Mouse (Mus musculus) midbrain, embryonic 14.5 days (tissue): ENCODE data around the gene Duxf3. TPM values are rescaled to one million over a fixed set of nuclear protein-coding genes. Genes with fewer than 3 reads are reported as not detected.
A peak's percentile ranks its signal among the peaks of the same experiment; 100 is the strongest.
"Not testable (repeated sequence)": the region's sequence is repeated elsewhere in the genome, so short reads cannot be mapped to it uniquely, and the experiment has no call there.

Experiments used
- ATAC-seq: fragments of 200-750 bp; cut with Nextera tagmentation; 2 replicates; pipeline ENCODE4 v1.8.0; 2017; ENCODE audit warnings: moderate number of reproducible peaks, moderate library complexity; ENCODE audit not compliant: low FRiP score, low TSS enrichment
- DNase-seq: peaks from one replicate; pipeline ENCODE4 v3.0.0-alpha.2; 2015
- H3K27ac ChIP-seq: fragments of 300-500 bp; sonication (generic); replicated peaks from 2 replicates; pipeline ENCODE4 v1.5.1; 2014; ENCODE audit warnings: mild to moderate bottlenecking, low read depth, low read length, moderate library complexity
- H3K27me3 ChIP-seq: fragments of 300-500 bp; sonication (generic); 2 replicates; pipeline ENCODE4 v1.6.1; 2014; ENCODE audit warnings: low read length, control low read depth, mixed read lengths; ENCODE audit not compliant: control insufficient read depth, insufficient read depth
- H3K36me3 ChIP-seq: fragments of 300-500 bp; sonication (generic); 2 replicates; pipeline ENCODE4 v1.6.1; 2014; ENCODE audit warnings: low read length, control low read depth; ENCODE audit not compliant: control insufficient read depth, insufficient read depth
- H3K4me1 ChIP-seq: fragments of 300-500 bp; sonication (generic); 2 replicates; pipeline ENCODE4 v1.6.1; 2014; ENCODE audit warnings: mild to moderate bottlenecking, antibody characterized with exemption, low read length, control low read depth; ENCODE audit not compliant: control insufficient read depth, insufficient read depth
- H3K4me2 ChIP-seq: fragments of 300-500 bp; sonication (generic); 2 replicates; pipeline ENCODE4 v1.6.1; 2014; ENCODE audit warnings: mild to moderate bottlenecking, low read length, moderate library complexity
- H3K4me3 ChIP-seq: fragments of 300-500 bp; sonication (generic); replicated peaks from 2 replicates; pipeline ENCODE4 v1.5.1; 2014; ENCODE audit warnings: low read depth, low read length
- H3K9ac ChIP-seq: fragments of 300-500 bp; sonication (generic); replicated peaks from 2 replicates; pipeline ENCODE4 v1.6.1; 2014; ENCODE audit warnings: mild to moderate bottlenecking, low read length, moderate library complexity
- H3K9me3 ChIP-seq: fragments of 300-500 bp; sonication (generic); 2 replicates; pipeline ENCODE4 v1.6.1; 2016; ENCODE audit warnings: low read length, control low read depth, mixed read lengths; ENCODE audit not compliant: control insufficient read depth
- WGBS: fragments of 180-500 bp; shearing (Covaris S2); extraction: QIAGEN DNeasy Blood & Tissue Kit; methylation state at CpG from one replicate; pipeline ENCODE4 v1.1.7; 2014; 5-methylcytosine and 5-hydroxymethylcytosine counted together
- polyA plus RNA-seq: library from polyadenylated mRNA; unstranded; fragments of >200 nt; fragmentation: Nextera tagmentation; extraction: Ambion mirVana; gene quantifications from 2 replicates; pipeline ENCODE4 v1.2.1, GENCODE M21; 2014

Duxf3 gene
- polyA plus RNA-seq, 1 experiment from 2014 or later: not detected

DNA sequence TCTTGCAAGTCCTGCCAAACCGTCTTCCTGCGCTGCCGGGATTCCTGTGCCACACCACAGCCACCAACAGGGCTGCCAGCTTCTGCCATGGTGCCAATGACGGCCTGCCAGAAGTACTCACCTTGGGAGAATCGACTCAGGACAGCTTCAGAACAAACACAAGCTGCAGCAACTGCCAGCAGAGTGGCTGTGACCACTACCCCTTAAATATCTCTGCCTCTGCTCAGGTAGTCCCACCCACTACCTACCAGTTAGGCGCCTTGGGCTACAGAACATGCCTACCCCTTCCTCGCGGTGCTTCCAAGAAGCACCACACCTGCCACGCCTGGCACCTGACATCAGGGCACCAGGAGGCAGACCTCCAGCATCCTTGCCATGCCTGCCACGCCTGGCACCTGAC is 4.1 kb upstream of the Duxf3 start, which contains the start of gene Gm4981:
Gene Gm4981, minus strand, starts transcription at position 89 of the 400 bp plus-strand sequence.
- H3K36me3 ChIP-seq: no peaks in the 10 kb centered on the region
- H3K9ac ChIP-seq: no peak within 1 kb of the TSS
- 88% methylated on average over 10 of the region's 10 CpGs for WGBS
- peaks cover 13% of the 10 kb centered on the region for H3K9me3 ChIP-seq
- H3K4me1 ChIP-seq: no peaks in the 10 kb centered on the region
- H3K4me2 ChIP-seq: no peak within 1 kb of the TSS
- no peak within 1 kb of the TSS for H3K27ac ChIP-seq
- no peaks in the 10 kb centered on the region for H3K27me3 ChIP-seq
- no peak for ATAC-seq
- no peak for DNase-seq
- H3K4me3 ChIP-seq: no peak within 1 kb of the TSS

DNA sequence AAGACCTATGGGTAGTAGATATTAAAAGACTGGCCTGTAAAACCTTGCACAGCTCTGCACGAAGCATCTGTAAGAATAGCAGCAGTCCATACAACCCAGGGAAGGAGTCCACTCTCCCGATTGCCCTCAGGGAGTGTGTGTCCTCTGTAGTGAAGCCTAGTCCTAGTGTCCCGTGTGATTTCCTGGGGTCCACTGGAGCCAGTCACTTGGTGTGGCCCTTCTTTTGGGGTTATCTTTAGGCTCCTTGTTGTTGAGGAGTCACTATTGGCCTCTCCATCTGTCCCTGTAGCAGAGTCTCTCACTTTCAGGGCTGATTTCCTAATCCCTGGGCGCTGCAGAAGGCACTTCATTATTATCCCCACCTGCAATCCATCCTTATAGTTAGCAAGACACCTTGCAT is 2.5 kb upstream of the Duxf3 start:
- ATAC-seq: not testable (repeated sequence)

DNA sequence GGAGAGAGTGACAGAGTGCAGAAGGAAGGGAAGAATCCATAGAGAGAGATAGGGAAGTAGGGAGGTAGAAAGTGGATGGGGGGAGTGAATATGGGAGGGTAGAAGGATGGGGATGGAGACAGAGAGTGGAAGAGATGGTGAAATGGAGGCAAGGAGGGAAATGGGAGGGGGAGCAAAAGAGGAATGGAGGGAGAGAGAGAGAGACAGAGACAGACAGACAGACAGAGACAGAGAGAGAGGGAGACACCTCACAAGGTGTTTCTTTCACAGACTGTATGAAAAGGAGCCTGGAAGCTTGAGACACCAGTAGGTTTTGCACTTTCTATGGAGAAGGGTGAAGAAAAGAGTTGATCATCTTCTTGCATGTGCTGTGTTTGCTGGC is 1.3 kb upstream of the Duxf3 start:
- not testable (repeated sequence) for H3K4me2 ChIP-seq, H3K36me3 ChIP-seq, ATAC-seq, H3K4me3 ChIP-seq, H3K4me1 ChIP-seq, H3K9ac ChIP-seq, H3K27me3 ChIP-seq, DNase-seq, H3K27ac ChIP-seq
- H3K9me3 ChIP-seq: peaks cover 15% of the 10 kb centered on the region

More for the DNA sequence above, 2.5 kb upstream of the Duxf3 start:
- not testable (repeated sequence) for H3K27me3 ChIP-seq, H3K9ac ChIP-seq, H3K4me1 ChIP-seq, DNase-seq, H3K4me3 ChIP-seq, H3K4me2 ChIP-seq, H3K36me3 ChIP-seq, H3K27ac ChIP-seq
- H3K9me3 ChIP-seq: peaks cover 18% of the 10 kb centered on the region
- 87% methylated on average over 4 of the region's 4 CpGs for WGBS

DNA sequence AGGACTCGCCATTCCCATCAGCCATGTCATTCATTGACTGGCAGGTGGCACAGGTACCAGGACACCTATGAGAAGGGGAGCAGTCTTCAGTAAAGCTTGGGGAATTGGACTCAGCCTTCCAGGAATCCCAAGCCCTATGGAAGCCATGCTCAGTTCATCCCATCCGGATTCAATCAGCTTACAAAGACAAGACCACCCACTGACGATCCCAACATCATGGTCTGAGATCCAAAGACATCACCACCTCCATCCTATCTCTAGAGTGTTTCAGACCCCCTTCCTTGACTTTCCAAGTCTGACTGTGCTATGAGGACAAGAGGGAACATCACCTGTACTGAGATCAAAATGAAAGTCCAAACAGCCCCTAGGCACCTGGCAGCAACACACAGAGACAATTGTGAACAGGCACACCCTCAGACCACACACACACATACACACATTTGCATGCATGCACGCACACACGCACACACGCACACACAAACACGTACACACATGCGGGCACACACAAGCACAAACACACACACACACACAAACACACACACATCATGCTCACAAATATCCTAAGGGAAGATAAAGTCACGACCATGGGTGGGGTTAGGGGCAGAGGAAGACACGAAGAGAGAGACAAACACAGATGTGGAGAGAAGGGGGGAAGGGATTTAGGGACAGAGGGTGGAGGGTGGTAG is 722 bp upstream of the Duxf3 start:
- not testable (repeated sequence) for H3K4me2 ChIP-seq, H3K27me3 ChIP-seq, H3K4me3 ChIP-seq, H3K27ac ChIP-seq, H3K36me3 ChIP-seq, H3K4me1 ChIP-seq, H3K9ac ChIP-seq, DNase-seq
- peaks cover 15% of the 10 kb centered on the region for H3K9me3 ChIP-seq
- ATAC-seq: peak; percentile 58
- 78% methylated on average over 9 of the region's 10 CpGs for WGBS

DNA sequence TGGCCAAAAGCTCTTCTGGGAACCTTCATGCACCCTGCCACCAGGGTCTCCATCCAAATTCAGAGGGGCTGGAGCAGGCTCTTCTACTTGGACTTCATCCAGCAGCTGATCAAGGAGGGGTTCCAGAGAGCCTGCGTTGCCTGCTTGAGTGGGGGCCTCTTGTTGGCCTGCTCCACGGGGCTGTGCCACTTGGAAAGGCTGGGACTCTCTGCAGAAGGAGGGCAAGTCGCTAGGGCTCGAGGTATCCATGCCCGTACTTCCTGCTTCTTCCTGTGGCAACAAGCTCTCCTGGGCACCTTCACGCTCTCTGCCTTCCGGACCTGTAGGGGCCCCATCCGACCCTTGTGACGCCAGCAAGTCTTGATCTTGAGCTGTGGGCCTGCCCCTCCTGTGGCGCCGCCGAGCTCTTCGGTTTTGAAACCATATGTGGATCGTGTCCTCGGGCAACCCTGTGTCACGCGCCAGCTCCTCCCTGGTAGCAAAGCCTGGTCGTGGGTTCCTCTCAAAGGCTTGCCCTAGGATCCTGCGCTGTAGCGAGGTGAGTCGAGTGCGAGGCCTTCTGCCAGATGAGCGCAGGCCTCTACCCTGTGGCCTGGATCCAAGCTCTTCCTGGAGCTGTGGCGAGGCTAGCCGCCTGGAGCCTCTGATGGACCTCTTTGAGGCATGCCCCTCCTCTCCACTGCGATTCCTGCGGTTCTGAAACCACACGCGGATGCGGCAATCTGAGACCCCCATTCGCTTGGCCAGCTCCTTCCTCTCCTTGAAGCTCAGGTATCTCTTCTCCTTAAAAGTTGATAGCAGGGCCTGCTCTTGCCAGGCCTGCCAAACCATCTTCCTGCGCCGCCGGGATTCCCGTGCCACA is 465 bp downstream of the Duxf3 start:
- H3K9ac ChIP-seq, H3K27ac ChIP-seq, H3K4me3 ChIP-seq, H3K36me3 ChIP-seq, H3K4me1 ChIP-seq, H3K4me2 ChIP-seq, H3K27me3 ChIP-seq: not testable (repeated sequence)
- DNase-seq (peak; percentile 39), ATAC-seq (peak; percentile 83)
- peaks cover 15% of the 10 kb centered on the region for H3K9me3 ChIP-seq
- 88% methylated on average over 31 of the region's 35 CpGs for WGBS

DNA sequence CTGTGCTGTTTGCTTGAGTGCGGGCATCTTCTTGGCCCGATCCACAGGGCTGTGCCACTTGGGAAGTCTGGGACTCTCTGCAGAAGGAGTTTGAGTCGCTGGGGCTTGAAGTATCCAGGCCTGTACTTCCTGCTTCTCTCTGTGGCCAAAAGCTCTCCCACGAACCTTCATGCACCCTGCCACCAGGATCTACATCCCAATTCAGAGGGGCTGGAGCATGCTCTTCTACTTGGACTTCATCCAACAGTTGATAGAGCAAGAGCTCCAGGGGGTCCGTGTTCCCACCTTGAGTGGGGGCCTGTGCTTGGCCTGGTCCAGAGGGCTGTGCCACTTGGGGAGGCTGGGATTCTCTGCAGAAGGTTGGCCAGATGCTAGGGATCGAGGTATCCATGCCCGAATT is 1.4 kb downstream of the Duxf3 start:
- not testable (repeated sequence) for DNase-seq, H3K27ac ChIP-seq, H3K27me3 ChIP-seq, H3K9ac ChIP-seq, H3K36me3 ChIP-seq, H3K4me2 ChIP-seq, H3K4me1 ChIP-seq, H3K4me3 ChIP-seq
- peak; percentile 41 for ATAC-seq
- H3K9me3 ChIP-seq: peaks cover 15% of the 10 kb centered on the region
- WGBS: 87% methylated on average over 5 of the region's 7 CpGs

DNA sequence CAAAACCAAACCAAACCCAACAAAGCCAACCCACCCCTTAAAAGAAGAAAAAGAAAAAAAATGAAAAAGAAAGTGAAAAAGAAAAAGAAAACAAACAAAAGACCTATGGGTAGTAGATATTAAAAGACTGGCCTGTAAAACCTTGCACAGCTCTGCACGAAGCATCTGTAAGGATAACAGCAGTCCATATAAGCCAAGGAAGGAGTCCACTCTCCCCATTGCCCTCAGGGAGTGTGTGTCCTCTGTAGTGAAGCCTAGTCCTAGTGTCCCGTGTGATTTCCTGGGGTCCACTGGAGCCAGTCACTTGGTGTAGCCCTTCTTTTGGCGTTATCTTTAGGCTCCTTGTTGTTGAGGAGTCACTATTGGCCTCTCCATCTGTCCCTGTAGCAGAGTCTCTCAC is 2.5 kb downstream of the Duxf3 start:
- H3K9me3 ChIP-seq: peaks cover 15% of the 10 kb centered on the region
- not testable (repeated sequence) for H3K4me1 ChIP-seq, H3K9ac ChIP-seq, DNase-seq, ATAC-seq, H3K27ac ChIP-seq, H3K4me2 ChIP-seq, H3K4me3 ChIP-seq, H3K27me3 ChIP-seq, H3K36me3 ChIP-seq
- WGBS: 57% methylated on average over 3 of the region's 3 CpGs

DNA sequence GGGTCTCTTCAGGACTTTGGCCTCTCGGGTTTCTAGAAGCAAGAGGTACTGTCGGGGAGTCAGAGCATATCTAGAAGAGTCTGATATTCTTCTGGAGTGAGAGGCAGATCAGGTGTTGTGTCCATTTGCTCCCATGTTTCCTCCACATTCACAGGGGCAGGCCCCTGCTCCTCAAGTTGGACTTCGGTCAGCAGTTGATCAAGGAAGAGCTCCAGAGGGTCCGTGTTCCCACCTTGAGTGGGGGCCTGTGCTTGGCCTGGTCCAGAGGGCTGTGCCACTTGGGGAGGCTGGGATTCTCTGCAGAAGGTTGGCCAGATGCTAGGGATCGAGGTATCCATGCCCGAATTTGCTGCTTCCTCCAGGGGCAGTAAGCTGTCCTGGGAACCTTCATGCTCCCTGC is 4.7 kb downstream of the Duxf3 start:
- H3K9ac ChIP-seq, ATAC-seq, H3K27me3 ChIP-seq, H3K4me1 ChIP-seq, H3K4me2 ChIP-seq, H3K36me3 ChIP-seq, H3K27ac ChIP-seq, DNase-seq, H3K4me3 ChIP-seq: not testable (repeated sequence)
- 82% methylated on average over 2 of the region's 6 CpGs for WGBS
- peaks cover 15% of the 10 kb centered on the region for H3K9me3 ChIP-seq

DNA sequence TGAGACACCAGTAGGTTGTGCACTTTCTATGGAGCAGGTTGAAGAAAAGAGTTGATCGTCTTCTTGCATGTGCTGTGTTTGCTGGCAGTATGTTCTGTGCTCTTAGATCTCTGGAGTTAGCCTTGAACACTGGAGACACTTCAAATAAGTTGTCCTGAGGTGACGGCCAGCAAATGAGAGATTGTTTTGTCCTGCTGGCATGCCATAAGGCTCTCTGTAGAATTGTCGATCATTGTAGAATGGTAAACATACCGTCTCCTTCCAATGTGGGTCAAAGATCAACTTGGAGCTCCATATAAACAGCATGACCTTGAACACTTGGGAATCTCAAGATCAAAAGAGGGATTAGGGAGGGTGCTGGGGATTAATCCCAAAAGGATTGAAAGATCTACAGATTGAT is 6.1 kb downstream of the Duxf3 start:
- not testable (repeated sequence) for H3K36me3 ChIP-seq, H3K4me2 ChIP-seq, H3K9me3 ChIP-seq, H3K4me3 ChIP-seq, H3K27ac ChIP-seq, H3K4me1 ChIP-seq, H3K27me3 ChIP-seq, ATAC-seq, H3K9ac ChIP-seq
- 77% methylated on average over 4 of the region's 4 CpGs for WGBS
- peak; percentile 32 for DNase-seq
